Mouse (Mus musculus) stomach, embryonic 15.5 days (tissue): ENCODE data around the gene Gm11541. TPM values are rescaled to one million over a fixed set of nuclear protein-coding genes. Genes with fewer than 3 reads are reported as not detected.
A peak's percentile ranks its signal among the peaks of the same experiment; 100 is the strongest.
"Not testable (repeated sequence)": the region's sequence is repeated elsewhere in the genome, so short reads cannot be mapped to it uniquely, and the experiment has no call there.

Experiments
- ATAC-seq: fragments of 200-750 bp; cut with Nextera tagmentation; 2 replicates; pipeline ENCODE4 v1.8.0; 2017; ENCODE audit warnings: low read depth, moderate number of reproducible peaks, moderate TSS enrichment; ENCODE audit not compliant: insufficient read depth, low FRiP score
- H3K27ac ChIP-seq: fragments of 300-500 bp; sonication (generic); 2 replicates; pipeline ENCODE4 v1.5.1; 2015; ENCODE audit warnings: mild to moderate bottlenecking, inconsistent platforms
- H3K27me3 ChIP-seq: fragments of 300-500 bp; sonication (generic); replicated peaks from 2 replicates; pipeline ENCODE4 v1.6.1; 2015; ENCODE audit warnings: inconsistent platforms
- H3K36me3 ChIP-seq: fragments of 300-500 bp; sonication (generic); 2 replicates; pipeline ENCODE4 v1.6.1; 2015; ENCODE audit warnings: inconsistent platforms
- H3K4me1 ChIP-seq: fragments of 300-500 bp; sonication (generic); 2 replicates; pipeline ENCODE4 v1.6.1; 2015; ENCODE audit warnings: inconsistent platforms
- H3K4me2 ChIP-seq: fragments of 300-500 bp; sonication (generic); 2 replicates; pipeline ENCODE4 v1.6.1; 2015; ENCODE audit warnings: mild to moderate bottlenecking, inconsistent platforms
- H3K4me3 ChIP-seq: fragments of 300-500 bp; sonication (generic); replicated peaks from 2 replicates; pipeline ENCODE4 v1.5.1; 2015; ENCODE audit warnings: inconsistent platforms
- H3K9ac ChIP-seq: fragments of 300-500 bp; sonication (generic); 2 replicates; pipeline ENCODE4 v1.6.1; 2015; ENCODE audit warnings: inconsistent platforms
- H3K9me3 ChIP-seq: fragments of 300-500 bp; sonication (generic); 2 replicates; pipeline ENCODE4 v1.6.1; 2016; ENCODE audit warnings: inconsistent platforms
- WGBS: fragments of 180-500 bp; shearing (Covaris S2); methylation state at CpG from one replicate; pipeline ENCODE4 v1.1.7; 2015; 5-methylcytosine and 5-hydroxymethylcytosine counted together
- polyA plus RNA-seq: library from polyadenylated mRNA; unstranded; fragments of >200 nt; fragmentation: Nextera tagmentation; extraction: Ambion mirVana; gene quantifications from 2 replicates; pipeline ENCODE4 v1.2.1, GENCODE M21; 2015

The Gm11541 gene
- polyA plus RNA-seq, 1 experiment from 2014 or later, result 0.74 TPM

DNA sequence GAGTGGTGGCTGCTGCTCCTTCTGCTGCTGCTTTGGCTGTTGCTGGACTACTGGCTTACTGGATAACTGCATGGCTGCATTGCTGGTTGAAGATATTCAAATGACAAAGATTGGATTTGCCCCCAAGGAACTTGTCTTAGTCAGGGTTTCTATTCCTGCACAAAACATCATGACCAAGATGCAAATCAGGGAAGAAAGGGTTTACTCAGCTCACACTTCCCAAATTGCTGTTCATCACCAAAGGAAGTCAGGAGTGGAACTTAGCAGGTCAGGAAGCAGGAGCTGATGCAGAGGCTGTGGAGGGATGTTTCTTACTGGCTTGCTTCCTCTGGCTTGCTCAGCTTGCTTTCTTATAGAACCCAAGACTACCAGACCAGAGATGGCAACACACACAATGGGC is 11.8 kb downstream of the Gm11541 start:
- H3K4me2 ChIP-seq, ATAC-seq, H3K36me3 ChIP-seq: not testable (repeated sequence)

DNA sequence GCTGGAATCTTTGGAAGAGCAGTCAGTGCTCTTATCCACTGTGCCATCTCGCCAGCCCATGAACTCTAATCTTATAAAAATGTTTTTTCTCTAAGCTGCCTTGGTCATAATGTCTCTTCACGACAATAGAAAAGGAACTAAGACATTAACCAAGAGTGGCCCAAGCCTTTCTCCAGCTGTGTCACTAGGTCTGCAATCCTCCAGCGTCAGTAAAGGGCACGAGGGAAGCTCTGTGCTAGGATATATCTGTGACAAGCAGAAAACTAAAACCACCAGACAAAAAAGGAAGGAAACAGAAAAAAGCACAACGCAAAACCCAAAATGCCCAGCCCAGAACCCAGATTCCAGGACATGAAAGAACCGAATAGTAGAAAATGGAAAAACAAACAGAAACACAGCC is 17.1 kb downstream of the Gm11541 start:
- Histone ChIP-seq H3K4me1 (no peaks in the 10 kb centered on the region), H3K27ac (no peak overlapping the region), H3K27me3 (no peaks in the 10 kb centered on the region), H3K9me3 (no peaks in the 10 kb centered on the region), H3K4me3 (no peak overlapping the region), H3K36me3 (no peaks in the 10 kb centered on the region), H3K4me2 (no peak overlapping the region), H3K9ac (no peak overlapping the region)
- 79% methylated on average over 6 of the region's 6 CpGs for WGBS
- ATAC-seq, result no peak

More for the DNA sequence above, 11.8 kb downstream of the Gm11541 start:
- H3K27ac ChIP-seq, H3K27me3 ChIP-seq, H3K4me1 ChIP-seq, H3K4me3 ChIP-seq, H3K9me3 ChIP-seq, H3K9ac ChIP-seq: not testable (repeated sequence)

DNA sequence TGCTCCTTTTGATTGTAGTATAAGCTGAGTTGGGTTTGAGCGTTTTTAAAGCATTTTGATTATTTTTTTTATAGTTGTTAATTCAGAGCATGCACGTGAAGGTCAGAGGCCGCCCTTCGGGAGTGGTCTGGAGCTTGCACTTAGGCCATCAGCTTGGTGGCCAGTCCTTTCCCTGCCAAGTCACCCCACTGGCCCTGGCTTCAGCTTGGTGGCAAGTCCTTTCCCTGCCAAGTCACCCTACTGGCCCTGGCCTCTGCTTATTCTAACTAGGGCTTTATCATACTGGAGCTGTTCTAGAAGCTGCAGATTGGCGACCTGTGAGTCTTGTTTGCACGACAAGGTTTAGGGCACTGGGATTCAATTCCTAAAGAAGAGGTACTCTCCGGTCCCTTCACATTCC is 21.9 kb downstream of the Gm11541 start:
- H3K27ac ChIP-seq, result no peak overlapping the region
- ATAC-seq, result no peak

DNA sequence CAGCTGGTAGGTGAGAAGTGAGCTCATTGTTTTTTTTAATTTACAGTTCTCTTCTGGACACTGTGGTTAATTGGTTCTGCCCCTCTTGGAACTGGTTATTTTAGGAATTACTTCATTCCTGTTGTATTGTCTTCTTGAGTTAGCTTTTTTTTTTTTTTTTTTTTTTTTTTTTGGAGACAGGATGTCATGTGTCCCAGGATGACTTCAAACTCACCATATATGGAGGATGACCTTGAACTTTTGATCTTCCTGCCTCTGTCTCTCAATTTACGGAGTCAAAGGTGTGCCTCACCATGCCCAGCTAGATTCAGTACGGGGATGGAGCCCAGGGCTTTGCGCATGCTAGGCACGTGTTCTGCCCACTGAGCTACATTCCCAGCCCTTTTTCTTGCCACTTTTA is 22.7 kb downstream of the Gm11541 start:
- H3K27me3 ChIP-seq, result no peaks in the 10 kb centered on the region
- ATAC-seq, result no peak
- no peak overlapping the region for H3K4me2 ChIP-seq
- H3K9ac ChIP-seq, result no peak overlapping the region
- H3K4me3 ChIP-seq, result no peak overlapping the region
- no peak overlapping the region for H3K27ac ChIP-seq
- no peaks in the 10 kb centered on the region for H3K9me3 ChIP-seq
- H3K36me3 ChIP-seq, result no peaks in the 10 kb centered on the region
- 83% methylated on average over 4 of the region's 4 CpGs for WGBS
- peaks cover 7% of the 10 kb centered on the region; the same call in 1 of the 2 replicates for H3K4me1 ChIP-seq

More for the DNA sequence above, 21.9 kb downstream of the Gm11541 start:
- Histone ChIP-seq H3K4me2 (no peak overlapping the region), H3K4me1 (peaks cover 6% of the 10 kb centered on the region; the same call in 1 of the 2 replicates), H3K4me3 (no peak overlapping the region), H3K27me3 (no peaks in the 10 kb centered on the region), H3K36me3 (no peaks in the 10 kb centered on the region), H3K9ac (no peak overlapping the region), H3K9me3 (no peaks in the 10 kb centered on the region)
- 78% methylated on average over 7 of the region's 7 CpGs for WGBS

DNA sequence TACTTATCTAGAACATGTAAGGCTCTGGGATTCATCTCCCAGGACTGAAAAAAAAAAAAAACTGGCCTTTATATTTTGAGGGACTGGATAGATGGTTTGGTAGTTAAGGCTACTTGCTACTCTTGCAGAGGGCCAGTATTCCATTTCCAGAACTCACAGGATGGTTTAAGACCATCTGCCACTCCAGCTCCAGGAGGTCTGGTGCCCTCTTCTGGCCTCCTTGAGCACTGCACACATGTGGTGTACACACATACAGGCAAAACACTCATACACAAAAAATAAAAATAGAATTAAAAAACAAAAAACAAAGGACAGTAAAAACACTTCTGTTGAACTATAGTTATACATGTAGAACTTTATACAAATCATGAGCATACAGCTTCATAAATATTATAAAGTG is 23.7 kb downstream of the Gm11541 start:
- Histone ChIP-seq H3K4me3 (no peak overlapping the region), H3K4me1 (peaks cover 17% of the 10 kb centered on the region), H3K9me3 (no peaks in the 10 kb centered on the region), H3K27ac (no peak overlapping the region), H3K36me3 (no peaks in the 10 kb centered on the region), H3K9ac (no peak overlapping the region), H3K27me3 (no peaks in the 10 kb centered on the region), H3K4me2 (no peak overlapping the region)
- ATAC-seq, result no peak

DNA sequence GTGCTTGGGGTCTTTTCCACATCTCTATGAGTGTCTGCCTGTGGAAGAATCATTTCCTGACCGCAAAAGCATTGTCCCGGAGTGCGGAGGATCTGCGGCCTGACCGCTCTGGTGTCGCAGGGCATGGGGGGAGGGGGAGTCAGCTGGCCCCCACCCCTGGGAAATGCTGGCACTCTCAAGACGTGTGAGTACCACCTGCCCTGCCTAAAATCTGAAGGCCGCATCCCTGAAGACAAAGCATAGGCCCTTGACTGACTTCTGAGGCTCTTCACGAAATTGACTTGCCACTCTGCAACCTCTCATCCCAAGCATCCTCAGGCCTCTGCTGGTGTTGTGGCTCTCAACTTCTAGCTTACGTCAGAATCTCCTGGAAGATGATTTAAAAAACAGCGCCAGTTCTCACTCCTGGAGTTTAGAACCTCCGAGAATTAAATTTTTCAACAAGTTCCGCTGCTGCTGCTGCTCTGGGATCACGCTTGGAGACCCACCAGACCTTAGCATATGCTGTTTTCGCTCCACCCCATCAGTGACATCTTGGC is 26.6 kb downstream of the Gm11541 start:
- WGBS, result 29% methylated on average over 15 of the region's 15 CpGs
- Histone ChIP-seq H3K27me3 (no peaks in the 10 kb centered on the region), H3K4me1 (peaks cover 30% of the 10 kb centered on the region), H3K9me3 (no peaks in the 10 kb centered on the region), H3K4me3 (peak overlapping the region; percentile 94), H3K36me3 (no peaks in the 10 kb centered on the region; the same call in 1 of the 2 replicates), H3K27ac (peak overlapping the region; percentile 35; the same call in 1 of the 2 replicates), H3K4me2 (peak overlapping the region; percentile 87), H3K9ac (peak overlapping the region; percentile 37; the same call in 1 of the 2 replicates)
- no peak for ATAC-seq

DNA sequence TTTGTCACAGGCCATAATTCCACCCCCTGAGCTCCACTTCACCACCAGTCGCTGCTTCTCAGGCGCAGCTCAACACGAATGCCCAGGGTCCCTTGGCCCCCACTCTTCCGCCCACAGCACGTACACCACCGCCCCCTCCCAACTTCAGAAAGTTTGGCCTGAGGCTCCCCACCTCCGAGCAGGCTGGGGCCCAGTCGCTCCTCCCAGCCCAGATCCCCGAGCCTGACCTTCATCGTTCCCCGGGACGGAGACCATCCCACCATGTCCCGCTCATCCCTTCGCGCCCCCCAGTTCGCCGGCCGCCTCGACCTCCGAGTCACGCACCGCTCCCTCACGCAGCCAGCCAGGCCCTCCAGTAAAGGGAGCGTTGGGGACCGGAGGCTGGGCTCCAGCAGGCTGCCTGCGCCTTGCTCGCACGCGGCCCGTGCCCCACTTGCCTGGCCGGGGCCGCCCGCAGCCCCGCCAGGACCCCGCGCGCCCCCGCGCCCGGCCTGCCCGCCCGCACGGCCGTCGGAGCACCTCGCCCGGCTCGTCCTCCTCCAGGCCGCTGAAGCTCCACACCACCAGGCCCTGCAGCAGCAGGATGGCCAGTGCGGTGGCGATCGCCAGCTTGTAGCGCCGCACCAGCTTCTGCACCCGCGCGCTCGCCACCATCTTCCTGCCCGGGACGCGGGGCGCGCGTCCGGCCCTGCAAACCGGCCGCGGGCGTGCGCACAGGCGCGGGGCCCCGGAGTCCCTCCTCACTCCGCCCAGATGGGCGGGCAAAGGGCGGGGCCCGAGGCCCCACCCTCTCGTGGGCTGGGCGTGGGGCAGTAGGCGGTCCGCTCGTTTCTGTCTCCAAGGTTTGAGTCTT is 27.3 kb downstream of the Gm11541 start, which contains the start of gene Xylt2:
TSS of gene Xylt2 (minus strand) at position 762 of the 853 bp plus-strand sequence.
- ATAC-seq, result peak; percentile 93
- Histone ChIP-seq H3K27me3 (no peaks in the 10 kb centered on the region), H3K9ac (peak within 1 kb of the TSS; percentile 100), H3K36me3 (no peaks in the 10 kb centered on the region; the same call in 1 of the 2 replicates), H3K4me1 (peaks cover 30% of the 10 kb centered on the region), H3K4me2 (peak within 1 kb of the TSS; percentile 87), H3K9me3 (no peaks in the 10 kb centered on the region), H3K27ac (peak within 1 kb of the TSS; percentile 86), H3K4me3 (peak within 1 kb of the TSS; percentile 94)
- under 1% methylated on average over 82 of the region's 82 CpGs for WGBS

DNA sequence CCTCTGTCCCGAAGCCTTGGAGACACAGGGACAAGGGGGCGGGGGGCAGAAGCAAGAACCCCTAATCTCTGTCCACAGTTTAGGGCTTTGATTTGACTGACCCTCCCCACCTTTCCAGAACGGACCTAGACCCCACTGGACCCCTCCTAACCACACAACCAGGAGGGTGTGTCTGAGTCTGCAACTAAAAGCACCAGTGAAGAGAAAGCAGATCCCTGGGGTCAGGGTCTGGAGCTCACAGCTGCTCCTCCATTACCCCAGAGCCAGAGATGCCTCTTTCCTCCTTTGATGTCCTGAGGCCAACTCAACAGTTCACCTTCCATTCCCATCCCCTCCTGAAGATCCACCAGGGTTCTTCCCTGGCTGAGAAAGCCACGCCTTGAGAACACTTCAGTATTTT is 28.0 kb downstream of the Gm11541 start:
- H3K4me1 ChIP-seq, result peaks cover 30% of the 10 kb centered on the region
- H3K4me3 ChIP-seq, result peak overlapping the region; percentile 94
- H3K27ac ChIP-seq, result no peak overlapping the region
- H3K4me2 ChIP-seq, result peak overlapping the region; percentile 87
- H3K36me3 ChIP-seq, result no peaks in the 10 kb centered on the region; the same call in 1 of the 2 replicates
- no peak overlapping the region for H3K9ac ChIP-seq
- ATAC-seq, result no peak
- H3K27me3 ChIP-seq, result no peaks in the 10 kb centered on the region
- WGBS, result 32% methylated on average over 4 of the region's 4 CpGs
- no peaks in the 10 kb centered on the region for H3K9me3 ChIP-seq

DNA sequence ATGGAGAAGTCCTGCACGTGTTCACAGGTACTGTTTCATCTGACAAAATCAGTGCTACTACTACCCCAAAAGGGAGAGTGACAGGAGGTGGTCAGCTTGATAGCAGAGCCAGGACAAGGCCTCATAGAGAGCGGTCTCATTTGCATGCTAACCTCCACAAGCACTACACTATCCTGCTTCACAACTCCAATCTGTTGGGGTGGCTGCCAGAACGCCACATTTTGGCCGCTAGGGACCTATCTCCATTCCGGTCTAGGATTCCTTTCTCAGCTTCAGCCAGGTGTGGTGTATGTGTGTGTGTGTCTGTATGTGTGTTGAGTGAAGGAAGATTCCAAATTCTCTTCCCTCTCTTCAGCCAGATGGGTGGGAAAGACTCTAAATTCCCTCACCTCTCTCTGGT is 28.9 kb downstream of the Gm11541 start:
- H3K27ac ChIP-seq, result no peak overlapping the region
- ATAC-seq, result no peak
- H3K9me3 ChIP-seq, result no peaks in the 10 kb centered on the region
- H3K4me2 ChIP-seq, result peak overlapping the region; percentile 87
- H3K27me3 ChIP-seq, result no peaks in the 10 kb centered on the region
- H3K36me3 ChIP-seq, result no peaks in the 10 kb centered on the region; the same call in 1 of the 2 replicates
- peaks cover 30% of the 10 kb centered on the region for H3K4me1 ChIP-seq
- no peak overlapping the region for H3K9ac ChIP-seq
- 67% methylated on average over 5 of the region's 5 CpGs for WGBS
- no peak overlapping the region for H3K4me3 ChIP-seq

DNA sequence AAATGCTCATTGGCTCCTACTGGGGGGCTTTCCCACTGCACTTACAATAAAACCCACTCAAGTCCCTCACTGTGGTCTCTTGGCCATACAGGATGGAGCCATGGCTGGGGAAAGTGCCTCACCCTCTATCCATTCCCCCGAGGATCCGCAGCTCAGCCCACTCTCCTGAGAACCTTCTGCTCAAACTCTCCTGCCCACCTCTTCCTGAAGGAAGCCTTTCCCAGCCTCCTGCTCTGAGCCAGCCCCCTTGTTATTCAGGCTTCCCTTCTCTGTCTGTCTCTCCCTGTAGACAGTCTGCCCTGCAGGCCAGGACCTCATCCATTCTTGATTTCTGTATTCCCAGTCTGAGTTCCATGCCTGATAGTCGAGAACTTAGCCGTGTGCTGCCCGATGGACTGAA is 29.3 kb downstream of the Gm11541 start:
- WGBS, result 74% methylated on average over 5 of the region's 5 CpGs
- Histone ChIP-seq H3K36me3 (peaks cover 3% of the 10 kb centered on the region), H3K4me3 (no peak overlapping the region), H3K27ac (no peak overlapping the region), H3K4me1 (peaks cover 30% of the 10 kb centered on the region), H3K9ac (no peak overlapping the region), H3K27me3 (no peaks in the 10 kb centered on the region), H3K9me3 (no peaks in the 10 kb centered on the region), H3K4me2 (no peak overlapping the region)
- no peak for ATAC-seq

DNA sequence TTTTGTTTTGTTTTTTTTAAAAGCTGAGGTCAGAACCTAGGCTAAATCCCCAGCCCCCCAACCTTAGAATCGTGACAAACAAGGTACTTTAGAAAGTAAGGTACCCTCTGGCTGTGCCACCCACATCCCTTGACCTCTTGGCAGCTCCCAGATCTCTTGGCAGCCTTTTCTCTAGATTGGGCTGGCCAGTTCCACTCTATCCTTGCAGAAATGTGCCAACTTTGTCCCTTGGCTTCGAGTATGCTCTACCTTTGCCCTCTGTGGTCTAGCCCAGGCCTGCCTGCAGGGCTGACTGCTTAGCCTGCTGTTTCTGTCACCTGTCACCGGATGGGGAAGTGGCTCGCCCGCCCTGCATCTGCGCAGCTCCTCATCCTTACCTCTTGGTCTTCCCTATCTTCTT is 39.0 kb downstream of the Gm11541 start:
- H3K4me3 ChIP-seq, result no peak overlapping the region
- no peak overlapping the region for H3K9ac ChIP-seq
- H3K4me2 ChIP-seq, result no peak overlapping the region
- no peak for ATAC-seq
- H3K4me1 ChIP-seq, result no peaks in the 10 kb centered on the region
- no peak overlapping the region for H3K27ac ChIP-seq
- H3K36me3 ChIP-seq, result peaks cover 75% of the 10 kb centered on the region
- WGBS, result 92% methylated on average over 6 of the region's 6 CpGs
- no peaks in the 10 kb centered on the region for H3K9me3 ChIP-seq
- no peaks in the 10 kb centered on the region for H3K27me3 ChIP-seq

DNA sequence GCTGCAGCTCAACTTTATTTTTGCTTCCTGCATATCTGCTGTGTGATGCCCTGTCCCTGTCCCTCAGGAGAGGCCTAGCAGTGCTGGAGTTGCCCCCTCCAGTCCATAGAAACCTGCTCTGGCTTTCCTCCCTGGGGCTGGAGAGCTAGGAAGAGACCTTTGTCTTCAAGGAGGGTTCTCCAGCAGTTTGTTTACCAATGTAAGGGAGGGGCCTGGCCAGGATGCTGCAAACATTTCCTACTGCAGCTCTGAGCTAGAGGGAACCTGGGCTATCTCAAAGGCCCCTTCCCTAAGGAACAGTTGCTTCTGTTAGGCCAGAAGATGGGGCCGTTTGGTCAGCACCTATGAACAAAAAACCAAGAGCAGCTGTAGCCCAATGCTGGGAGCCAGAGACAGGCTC is 43.0 kb downstream of the Gm11541 start:
- ATAC-seq, result no peak
- Histone ChIP-seq H3K27me3 (no peaks in the 10 kb centered on the region), H3K4me3 (no peak overlapping the region), H3K4me2 (no peak overlapping the region), H3K36me3 (peaks cover 42% of the 10 kb centered on the region), H3K27ac (no peak overlapping the region), H3K9ac (no peak overlapping the region), H3K4me1 (no peaks in the 10 kb centered on the region), H3K9me3 (no peaks in the 10 kb centered on the region)
- 57% methylated on average over 1 of the region's 1 CpGs for WGBS
